Mouse (Mus musculus) myocyte (in vitro differentiated cells): ENCODE results near the gene Dner. TPM values are rescaled to one million over a fixed set of nuclear protein-coding genes. Genes with fewer than 3 reads are reported as not detected.

Experiments used
- H3K27me3 ChIP-seq: one replicate; pipeline ENCODE4 v1.6.1; 2011; ENCODE audit not compliant: control insufficient read depth, insufficient read depth, insufficient read length
- H3K36me3 ChIP-seq: one replicate; pipeline ENCODE4 v1.6.1; 2011; ENCODE audit not compliant: control insufficient read depth, insufficient read depth
- H3K4me2 ChIP-seq: one replicate; pipeline ENCODE4 v1.6.1; 2011; ENCODE audit warnings: low read depth, control low read depth
- H3K4me3 ChIP-seq: one replicate; pipeline ENCODE4 v1.5.1; 2011; ENCODE audit warnings: mild to moderate bottlenecking, control low read depth, moderate library complexity
- H3K79me2 ChIP-seq: one replicate; pipeline ENCODE4 v1.6.1; 2011; ENCODE audit not compliant: control insufficient read depth, insufficient read depth
- H3ac ChIP-seq: one replicate; pipeline ENCODE4 v1.6.1; 2011; ENCODE audit not compliant: control insufficient read depth, insufficient read length
- CEBPB ChIP-seq: IDR thresholded peaks from 2 replicates; pipeline ENCODE4 v1.6.1; 2011; ENCODE audit warnings: mild to moderate bottlenecking, moderate library complexity; ENCODE audit not compliant: poor library complexity, insufficient read depth, severe bottlenecking
- E2F4 ChIP-seq: IDR thresholded peaks from one replicate; pipeline ENCODE4 v1.6.1; 2011; ENCODE audit warnings: mild to moderate bottlenecking, control low read depth, moderate library complexity; ENCODE audit not compliant: insufficient read depth
- MAX ChIP-seq: IDR thresholded peaks from one replicate; pipeline ENCODE4 v1.6.1; 2011; ENCODE audit warnings: low read depth, mild to moderate bottlenecking, control low read depth
- MYOD1 ChIP-seq, 3 experiments: IDR thresholded peaks; one replicate each; pipeline ENCODE4 v1.6.1; 2011; ENCODE audit warnings: control low read depth in 2 of 3, low read depth in 2 of 3, mild to moderate bottlenecking in 2 of 3, moderate library complexity in 1 of 3; ENCODE audit not compliant: insufficient read length in 2 of 3, control insufficient read depth in 1 of 3
- MYOG ChIP-seq, 3 experiments: IDR thresholded peaks; one replicate each; pipeline ENCODE4 v1.6.1; 2011; ENCODE audit warnings: control low read depth in 2 of 3, low read depth in 2 of 3, mild to moderate bottlenecking in 2 of 3; ENCODE audit not compliant: insufficient read length in 2 of 3, control insufficient read depth in 1 of 3, insufficient read depth in 1 of 3
- POLR2A ChIP-seq: IDR thresholded peaks from one replicate; pipeline ENCODE4 v1.6.1; 2011; ENCODE audit warnings: low read depth, mild to moderate bottlenecking, control low read depth, moderate library complexity; ENCODE audit not compliant: insufficient read length
- POLR2AphosphoS2 ChIP-seq: IDR thresholded peaks from one replicate; pipeline ENCODE4 v1.6.1; 2011; ENCODE audit warnings: low read depth, control low read depth; ENCODE audit not compliant: insufficient read length
- REST ChIP-seq: IDR thresholded peaks from one replicate; pipeline ENCODE4 v1.6.1; 2011; ENCODE audit warnings: mild to moderate bottlenecking, control low read depth, moderate library complexity; ENCODE audit not compliant: insufficient read depth, insufficient read length
- SRF ChIP-seq: IDR thresholded peaks from one replicate; pipeline ENCODE4 v1.6.1; 2011; ENCODE audit warnings: low read depth; ENCODE audit not compliant: control insufficient read depth, insufficient read length
- TCF12 ChIP-seq: IDR thresholded peaks from one replicate; pipeline ENCODE4 v1.6.1; 2011; ENCODE audit warnings: mild to moderate bottlenecking, control low read depth; ENCODE audit not compliant: poor library complexity, insufficient read depth, severe bottlenecking
- TCF3 ChIP-seq: IDR thresholded peaks from one replicate; pipeline ENCODE4 v1.6.1; 2011; ENCODE audit warnings: low read depth, control low read depth; ENCODE audit not compliant: insufficient read length
- USF1 ChIP-seq: IDR thresholded peaks from one replicate; pipeline ENCODE4 v1.6.1; 2011; ENCODE audit warnings: low read depth, mild to moderate bottlenecking, control low read depth, moderate library complexity
- polyA plus RNA-seq: library from polyadenylated mRNA; unstranded; fragments of >200 nt; fragmentation: generic; extraction: Trizol; gene quantifications from one replicate; pipeline ENCODE4 v1.2.1, GENCODE M21; 2012; ENCODE audit warnings: missing spikeins

Gene Dner
- polyA plus RNA-seq, 1 experiment: 0.05 TPM

GRCm38 (mm10) chr1:84470342-84470741, 225.7 kb downstream of the Dner start:
- no peaks in the 10 kb centered on the region for H3K79me2 ChIP-seq
- no peak overlapping the region for H3K4me3 ChIP-seq
- H3K27me3 ChIP-seq: no peaks in the 10 kb centered on the region
- no peak overlapping the region for H3ac ChIP-seq
- TF ChIP-seq POLR2AphosphoS2: no peak
- no peak for TF ChIP-seq REST
- no peak for TF ChIP-seq TCF3
- TF ChIP-seq USF1: no peak
- no peak for TF ChIP-seq POLR2A
- no peak for TF ChIP-seq TCF12
- no peak for TF ChIP-seq MYOD1 (IDR thresholded peaks at IDR 0.05; ENCODE audit: control insufficient read depth in 1 of 3, insufficient read length in 2 of 3, low read depth in 2 of 3)
- TF ChIP-seq E2F4: no peak
- H3K4me2 ChIP-seq: no peak overlapping the region
- H3K36me3 ChIP-seq: no peaks in the 10 kb centered on the region

GRCm38 (mm10) chr1:84467664-84468063, 228.4 kb downstream of the Dner start:
- no peaks in the 10 kb centered on the region for H3K79me2 ChIP-seq
- H3K27me3 ChIP-seq: no peaks in the 10 kb centered on the region

DNA sequence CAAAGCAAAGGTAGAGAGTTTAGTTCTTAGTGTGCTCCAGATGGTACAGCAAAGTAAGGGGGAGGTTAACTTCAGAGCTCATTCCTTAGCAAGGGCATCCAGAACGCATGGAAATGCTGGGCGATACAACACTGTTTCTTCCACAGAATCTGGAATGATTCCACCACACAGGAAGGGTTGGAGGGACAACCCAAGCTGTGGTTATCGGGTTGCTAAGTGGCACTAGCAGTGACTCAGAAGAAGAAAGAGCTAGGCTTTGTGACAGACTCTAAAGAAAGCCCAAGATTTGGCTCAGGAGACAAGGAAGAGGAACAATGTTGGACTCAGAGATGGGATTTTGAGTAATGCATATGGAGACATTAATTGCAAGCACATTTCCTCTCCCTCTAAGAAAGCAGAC, 231.3 kb downstream of the Dner start:
- no peak overlapping the region for H3K4me3 ChIP-seq
- TF ChIP-seq MYOD1 (IDR thresholded peaks at IDR 0.05; ENCODE audit: control insufficient read depth in 1 of 3, insufficient read length in 2 of 3, low read depth in 2 of 3): no peak
- no peak overlapping the region for H3K4me2 ChIP-seq
- no peak overlapping the region for H3ac ChIP-seq
- no peaks in the 10 kb centered on the region for H3K27me3 ChIP-seq
- H3K36me3 ChIP-seq: no peaks in the 10 kb centered on the region
- no peaks in the 10 kb centered on the region for H3K79me2 ChIP-seq

More at GRCm38 (mm10) chr1:84467664-84468063, 228.4 kb downstream of the Dner start:
- Histone ChIP-seq H3ac (no peak overlapping the region), H3K4me3 (no peak overlapping the region), H3K4me2 (no peak overlapping the region), H3K36me3 (no peaks in the 10 kb centered on the region)
- TF ChIP-seq TCF3: no peak
- no peak for TF ChIP-seq POLR2AphosphoS2
- no peak for TF ChIP-seq MYOD1 (IDR thresholded peaks at IDR 0.05; ENCODE audit: control insufficient read depth in 1 of 3, insufficient read length in 2 of 3, low read depth in 2 of 3)
- TF ChIP-seq E2F4: no peak
- TF ChIP-seq SRF: no peak
- TF ChIP-seq USF1: no peak
- no peak for TF ChIP-seq MAX
- TF ChIP-seq POLR2A: no peak
- no peak for TF ChIP-seq CEBPB

GRCm38 (mm10) chr1:84463976-84464662, 231.9 kb downstream of the Dner start:
- no peak overlapping the region for H3K4me3 ChIP-seq
- H3K79me2 ChIP-seq: no peaks in the 10 kb centered on the region
- no peaks in the 10 kb centered on the region for H3K36me3 ChIP-seq
- H3K4me2 ChIP-seq: no peak overlapping the region
- no peaks in the 10 kb centered on the region for H3K27me3 ChIP-seq
- no peak overlapping the region for H3ac ChIP-seq
- TF ChIP-seq REST: no peak
- no peak for TF ChIP-seq MYOG (IDR thresholded peaks at IDR 0.05; ENCODE audit: control insufficient read depth in 1 of 3, insufficient read depth in 1 of 3, insufficient read length in 2 of 3, low read depth in 2 of 3)
- no peak for TF ChIP-seq CEBPB
- no peak for TF ChIP-seq MAX
- no peak for TF ChIP-seq USF1
- TF ChIP-seq MYOD1 (IDR thresholded peaks at IDR 0.05; ENCODE audit: control insufficient read depth in 1 of 3, insufficient read length in 2 of 3, low read depth in 2 of 3): no peak
- TF ChIP-seq SRF: no peak
- no peak for TF ChIP-seq TCF12
- TF ChIP-seq E2F4: no peak

GRCm38 (mm10) chr1:84449566-84450278, 246.3 kb downstream of the Dner start:
- no peaks in the 10 kb centered on the region for H3K27me3 ChIP-seq
- no peaks in the 10 kb centered on the region for H3K36me3 ChIP-seq
- no peak overlapping the region for H3K4me2 ChIP-seq
- no peak overlapping the region for H3ac ChIP-seq
- no peak overlapping the region for H3K4me3 ChIP-seq
- TF ChIP-seq TCF3: no peak
- TF ChIP-seq TCF12: no peak
- TF ChIP-seq MAX: no peak
- no peak for TF ChIP-seq SRF
- no peak for TF ChIP-seq MYOG (IDR thresholded peaks at IDR 0.05; ENCODE audit: control insufficient read depth in 1 of 3, insufficient read depth in 1 of 3, insufficient read length in 2 of 3, low read depth in 2 of 3)
- no peak for TF ChIP-seq REST
- TF ChIP-seq E2F4: no peak
- no peak for TF ChIP-seq POLR2AphosphoS2
- no peak for TF ChIP-seq POLR2A
- TF ChIP-seq MYOD1 (IDR thresholded peaks at IDR 0.05; ENCODE audit: control insufficient read depth in 1 of 3, insufficient read length in 2 of 3, low read depth in 2 of 3): no peak
- no peak for TF ChIP-seq USF1
- TF ChIP-seq CEBPB: no peak
- no peaks in the 10 kb centered on the region for H3K79me2 ChIP-seq
